Mouse (Mus musculus): ENCODE data around the gene Slc12a1. TPM values are rescaled to one million over a fixed set of nuclear protein-coding genes. Genes with fewer than 3 reads are reported as not detected.

Gene Slc12a1
- polyA plus RNA-seq, 1 experiment, result not detected

- no peaks in the 10 kb centered on the region for H3K4me1 ChIP-seq (ENCODE audit: control insufficient read depth, insufficient read depth, low read length)
- TF ChIP-seq CTCF (IDR thresholded peaks at IDR 0.05; ENCODE audit: insufficient read depth, low read depth, low read length) (no peak), POLR2A (IDR thresholded peaks at IDR 0.05; ENCODE audit: insufficient read depth, low read depth, low read length) (no peak)
- H3K4me3 ChIP-seq (ENCODE audit: insufficient read depth, low read depth, low read length), result no peak overlapping the region
- H3K27ac ChIP-seq (ENCODE audit: insufficient read depth, low read depth, low read length), result no peak overlapping the region
- WGBS, result 90% methylated on average over 14 of the region's 14 CpGs
Measured at GRCm38 (mm10) chr2:125259230-125260120, 107.2 kb downstream of the Slc12a1 start.

GRCm38 (mm10) chr2:125260326-125260725 lies 108.0 kb downstream of the Slc12a1 start:
- TF ChIP-seq CTCF (IDR thresholded peaks at IDR 0.05; ENCODE audit: insufficient read depth, low read depth, low read length), result no peak
- no peak for TF ChIP-seq POLR2A (IDR thresholded peaks at IDR 0.05; ENCODE audit: insufficient read depth, low read depth, low read length)
- no peak overlapping the region for H3K4me3 ChIP-seq (ENCODE audit: insufficient read depth, low read depth, low read length)
- H3K4me1 ChIP-seq (ENCODE audit: control insufficient read depth, insufficient read depth, low read length), result no peaks in the 10 kb centered on the region
- 84% methylated on average over 2 of the region's 2 CpGs for WGBS
- no peak overlapping the region for H3K27ac ChIP-seq (ENCODE audit: insufficient read depth, low read depth, low read length)

DNA sequence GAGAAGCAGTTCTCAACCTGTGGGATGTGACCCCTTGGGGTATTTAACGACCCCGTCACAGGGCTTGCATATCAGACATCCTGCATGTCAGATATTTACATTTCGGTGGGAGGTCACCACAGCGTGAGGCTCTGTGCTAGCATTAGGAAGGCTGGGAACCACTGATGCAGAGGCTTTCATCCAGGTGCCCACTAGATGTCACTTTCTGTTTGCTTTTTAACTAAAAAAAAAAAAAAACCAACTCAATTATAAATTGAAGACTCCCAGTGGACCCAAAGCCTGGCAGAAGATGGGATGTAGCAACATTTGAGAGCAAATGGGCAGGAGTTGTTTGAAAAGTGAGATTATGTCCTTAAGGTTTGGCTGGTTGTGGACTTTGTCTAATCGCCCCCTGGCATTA lies 110.8 kb downstream of the Slc12a1 start:
- 32% methylated on average over 5 of the region's 5 CpGs for WGBS
- no peaks in the 10 kb centered on the region for H3K4me1 ChIP-seq (ENCODE audit: control insufficient read depth, insufficient read depth, low read length)
- H3K27ac ChIP-seq (ENCODE audit: insufficient read depth, low read depth, low read length), result no peak overlapping the region
- H3K4me3 ChIP-seq (ENCODE audit: insufficient read depth, low read depth, low read length), result no peak overlapping the region
- no peak for TF ChIP-seq CTCF (IDR thresholded peaks at IDR 0.05; ENCODE audit: insufficient read depth, low read depth, low read length)

DNA sequence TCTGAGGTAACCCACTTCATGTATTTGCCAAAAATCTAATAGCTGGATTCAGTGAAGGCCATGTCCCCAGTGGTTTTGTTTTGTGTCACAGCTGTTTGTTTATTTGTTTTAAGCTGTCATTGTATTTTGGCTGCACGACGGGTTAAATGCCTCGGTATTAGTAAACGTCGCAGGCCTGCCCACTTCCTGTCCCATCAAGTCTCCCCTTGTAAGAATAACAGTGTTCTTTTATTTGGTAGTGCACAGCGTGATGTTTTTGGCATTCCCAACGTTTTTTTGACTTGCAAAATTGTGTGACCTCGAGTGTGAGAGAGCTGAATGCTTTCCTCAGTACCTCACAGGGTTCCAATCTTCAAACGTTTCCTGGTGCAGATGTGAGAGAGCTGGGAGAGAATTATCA lies 111.4 kb downstream of the Slc12a1 start:
- no peak overlapping the region for H3K27ac ChIP-seq (ENCODE audit: insufficient read depth, low read depth, low read length)
- no peak for TF ChIP-seq CTCF (IDR thresholded peaks at IDR 0.05; ENCODE audit: insufficient read depth, low read depth, low read length)
- no peak for TF ChIP-seq POLR2A (IDR thresholded peaks at IDR 0.05; ENCODE audit: insufficient read depth, low read depth, low read length)
- no peak overlapping the region for H3K4me3 ChIP-seq (ENCODE audit: insufficient read depth, low read depth, low read length)
- H3K4me1 ChIP-seq (ENCODE audit: control insufficient read depth, insufficient read depth, low read length), result no peaks in the 10 kb centered on the region
- 28% methylated on average over 9 of the region's 9 CpGs for WGBS

GRCm38 (mm10) chr2:125268876-125269275 lies 116.6 kb downstream of the Slc12a1 start:
- Histone ChIP-seq H3K4me1 (ENCODE audit: control insufficient read depth, insufficient read depth, low read length) (no peaks in the 10 kb centered on the region), H3K4me3 (ENCODE audit: insufficient read depth, low read depth, low read length) (no peak overlapping the region), H3K27ac (ENCODE audit: insufficient read depth, low read depth, low read length) (no peak overlapping the region)
- TF ChIP-seq CTCF (IDR thresholded peaks at IDR 0.05; ENCODE audit: insufficient read depth, low read depth, low read length) (no peak), POLR2A (IDR thresholded peaks at IDR 0.05; ENCODE audit: insufficient read depth, low read depth, low read length) (no peak)
- WGBS, result 83% methylated on average over 1 of the region's 1 CpGs

DNA sequence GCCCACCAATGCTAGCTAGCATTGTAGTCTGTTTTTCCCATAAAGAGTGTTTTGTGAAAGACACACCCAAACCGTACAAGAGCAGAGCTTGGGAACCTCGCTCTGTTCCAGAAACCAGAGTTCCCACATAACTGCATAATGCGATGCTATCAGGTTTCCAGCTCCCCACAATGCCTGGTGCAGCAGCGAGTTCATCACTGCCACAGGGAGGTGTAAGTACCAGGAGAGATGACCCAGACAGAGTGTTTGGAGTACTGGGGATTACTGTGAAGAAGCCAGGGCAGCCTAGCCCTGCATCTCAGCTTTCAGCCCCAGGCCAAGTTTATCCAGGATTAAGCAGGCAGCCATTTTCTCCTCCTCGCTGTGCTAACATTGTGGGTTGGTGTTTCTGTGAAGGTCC lies 123.3 kb downstream of the Slc12a1 start:
- 89% methylated on average over 5 of the region's 5 CpGs for WGBS
- Histone ChIP-seq H3K4me3 (ENCODE audit: insufficient read depth, low read depth, low read length) (no peak overlapping the region), H3K27ac (ENCODE audit: insufficient read depth, low read depth, low read length) (no peak overlapping the region), H3K4me1 (ENCODE audit: control insufficient read depth, insufficient read depth, low read length) (no peaks in the 10 kb centered on the region)
- TF ChIP-seq CTCF (IDR thresholded peaks at IDR 0.05; ENCODE audit: insufficient read depth, low read depth, low read length) (no peak), POLR2A (IDR thresholded peaks at IDR 0.05; ENCODE audit: insufficient read depth, low read depth, low read length) (no peak)

GRCm38 (mm10) chr2:125276692-125277091 lies 124.4 kb downstream of the Slc12a1 start:
- TF ChIP-seq POLR2A (IDR thresholded peaks at IDR 0.05; ENCODE audit: insufficient read depth, low read depth, low read length) (no peak), CTCF (IDR thresholded peaks at IDR 0.05; ENCODE audit: insufficient read depth, low read depth, low read length) (no peak)
- 93% methylated on average over 5 of the region's 5 CpGs for WGBS
- Histone ChIP-seq H3K27ac (ENCODE audit: insufficient read depth, low read depth, low read length) (no peak overlapping the region), H3K4me1 (ENCODE audit: control insufficient read depth, insufficient read depth, low read length) (no peaks in the 10 kb centered on the region), H3K4me3 (ENCODE audit: insufficient read depth, low read depth, low read length) (no peak overlapping the region)

DNA sequence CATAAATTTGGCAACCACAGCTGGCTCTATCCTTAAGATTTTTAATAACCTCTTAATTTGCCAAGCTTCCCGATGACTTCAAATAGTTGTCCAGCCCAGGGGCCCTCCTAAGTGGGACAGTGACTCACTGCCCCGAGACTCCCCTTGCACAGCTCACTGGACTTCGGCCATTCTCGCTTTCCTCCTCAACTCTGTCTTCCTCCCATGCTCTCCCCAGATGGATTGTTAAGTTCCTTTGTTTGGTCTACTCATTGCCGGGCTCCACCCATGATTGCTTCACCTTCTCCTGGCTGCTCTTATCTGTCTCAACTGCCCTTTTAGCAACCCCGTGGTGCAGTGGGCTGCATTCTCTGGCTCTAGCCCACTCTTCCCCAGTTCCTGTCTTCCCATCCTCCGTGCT lies 126.2 kb downstream of the Slc12a1 start:
- H3K4me1 ChIP-seq (ENCODE audit: control insufficient read depth, insufficient read depth, low read length), result no peaks in the 10 kb centered on the region
- no peak overlapping the region for H3K4me3 ChIP-seq (ENCODE audit: insufficient read depth, low read depth, low read length)
- WGBS, result 82% methylated on average over 7 of the region's 7 CpGs
- H3K27ac ChIP-seq (ENCODE audit: insufficient read depth, low read depth, low read length), result no peak overlapping the region
- TF ChIP-seq POLR2A (IDR thresholded peaks at IDR 0.05; ENCODE audit: insufficient read depth, low read depth, low read length) (no peak), CTCF (IDR thresholded peaks at IDR 0.05; ENCODE audit: insufficient read depth, low read depth, low read length) (no peak)

Other genes starting within 250 kb of the Slc12a1 start
- gene Slc24a5, start 84.4 kb upstream of the Slc12a1 start, polyA plus RNA-seq (2012; ENCODE audit: insufficient read depth, insufficient read length, low replicate concordance, missing spikeins), result not detected in 2 replicates
- gene Myef2, start 28.8 kb upstream of the Slc12a1 start, polyA plus RNA-seq (2012; ENCODE audit: insufficient read depth, insufficient read length, low replicate concordance, missing spikeins), result 262 TPM in 1 of 2 replicates, not detected in the other
- not detected in 2 replicates for gene Ctxn2, start 15.8 kb upstream of the Slc12a1 start, polyA plus RNA-seq (2012; ENCODE audit: insufficient read depth, insufficient read length, low replicate concordance, missing spikeins)
- not detected in 2 replicates for gene Dut, start 94.7 kb downstream of the Slc12a1 start, polyA plus RNA-seq (2012; ENCODE audit: insufficient read depth, insufficient read length, low replicate concordance, missing spikeins)

All from olfactory bulb, adult 2 months (tissue).